ENCODE assay signal across 8 mouse cellular contexts in the genomic region with DNA sequence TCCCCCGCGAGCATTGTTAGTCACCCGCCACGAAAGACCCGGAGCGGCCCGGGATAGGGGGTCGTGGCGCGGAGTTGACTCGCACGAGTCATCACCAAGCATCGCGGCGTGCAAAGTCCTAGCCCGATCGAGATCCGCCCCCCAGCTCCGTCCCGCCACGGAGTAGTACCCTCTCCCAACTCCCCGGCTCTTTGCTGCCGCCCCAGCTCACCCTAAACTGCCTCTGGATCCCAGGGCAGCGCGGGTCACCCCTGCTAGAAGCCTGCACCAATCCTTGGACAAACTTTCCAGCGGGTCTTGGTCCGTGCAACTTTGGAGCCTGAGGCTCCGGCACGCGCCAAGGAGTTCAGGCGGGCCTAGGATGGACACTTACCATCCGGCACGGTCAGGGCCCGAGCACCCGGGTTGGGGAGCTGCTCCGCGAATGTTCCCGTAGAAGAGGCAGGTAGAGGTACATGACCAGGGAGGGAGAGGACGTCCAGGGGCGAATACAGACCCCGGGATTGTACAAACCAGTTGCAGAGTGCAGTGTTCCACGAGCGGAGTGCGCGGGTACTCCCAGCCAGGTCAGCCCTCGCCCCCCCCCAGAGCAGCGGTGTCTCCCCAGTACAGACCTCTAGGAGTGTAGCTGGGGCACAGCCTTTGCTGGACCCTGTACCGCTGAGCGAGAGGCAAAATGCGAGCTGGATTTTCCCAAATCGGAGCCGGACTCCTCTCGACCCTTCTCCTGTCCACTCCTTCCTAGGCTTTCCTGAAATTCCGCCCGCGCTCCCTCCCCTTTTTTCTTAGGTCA. TPM values are rescaled to one million over a fixed set of nuclear protein-coding genes. Genes with fewer than 3 reads are reported as not detected.
DNase-seq lines count a peak whose midpoint lies in the region; ATAC-seq and TF ChIP-seq lines count a peak whose summit lies in the region.

No protein-coding gene starts in this region.

- no peaks in the 10 kb centered on the region for H3K36me3 ChIP-seq in intestine, embryonic 15.5 days
- no peaks in the 10 kb centered on the region for H3K36me3 ChIP-seq in liver, postnatal 0 days (replicated peaks; ENCODE audit: insufficient read depth, low read length)
- no peaks in the 10 kb centered on the region for H3K36me3 ChIP-seq in neural tube, embryonic 15.5 days

- H3K27ac ChIP-seq in intestine, embryonic 15.5 days, result no peak overlapping the region
- no peak overlapping the region for H3K27ac ChIP-seq in liver, postnatal 0 days (ENCODE audit: low read depth)
- H3K27ac ChIP-seq in neural tube, embryonic 15.5 days (replicated peaks), result no peak overlapping the region

- ATAC-seq in intestine, embryonic 15.5 days, result peak; percentile 86
- peak; percentile 80 for ATAC-seq in liver, postnatal 0 days
- peak; percentile 53 for ATAC-seq in neural tube, embryonic 15.5 days (ENCODE audit: low FRiP score)

- peak; percentile 32 to 46 for DNase-seq in lung, adult 18-20 months
- DNase-seq in lung, postnatal 25 days (ENCODE audit: low spot score), result no peak
- DNase-seq in cerebellum, postnatal 25 days, result peak; percentile 76 to 82
- DNase-seq in gastrocnemius, postnatal 25 days, result peak; percentile 46
- DNase-seq in liver, postnatal 0 days, result peak; percentile 66
- no peak for DNase-seq in right cerebral cortex, adult 2 months (ENCODE audit: low spot score in 2 of 2)

- H3K4me3 ChIP-seq in intestine, embryonic 15.5 days (replicated peaks), result peak overlapping the region; percentile 63
- H3K4me3 ChIP-seq in liver, postnatal 0 days (ENCODE audit: low read depth, low read length), result peak overlapping the region; percentile 61
- H3K4me3 ChIP-seq in neural tube, embryonic 15.5 days (replicated peaks), result peak overlapping the region; percentile 51

- no peak for TF ChIP-seq CTCF in liver, postnatal 0 days (IDR thresholded peaks at IDR 0.05; ENCODE audit: low read depth)

- no peak for TF ChIP-seq EP300 in liver, postnatal 0 days (IDR thresholded peaks at IDR 0.05; ENCODE audit: low read depth)

- under 1% methylated on average over 56 of the region's 56 CpGs for WGBS in intestine, embryonic 15.5 days
- 1% methylated on average over 53 of the region's 56 CpGs for WGBS in liver, postnatal 0 days (ENCODE audit: insufficient replicate concordance)
- under 1% methylated on average over 56 of the region's 56 CpGs for WGBS in neural tube, embryonic 15.5 days

- 0 out of 2 replicates have a peak, but pooled peaks cover 2% of the 10 kb centered on the region for H3K4me1 ChIP-seq in intestine, embryonic 15.5 days (replicated peaks)
- peaks cover 19% of the 10 kb centered on the region for H3K4me1 ChIP-seq in liver, postnatal 0 days (ENCODE audit: insufficient read depth)
- peaks cover 27% of the 10 kb centered on the region for H3K4me1 ChIP-seq in neural tube, embryonic 15.5 days

- H3K27me3 ChIP-seq in intestine, embryonic 15.5 days (replicated peaks), result no peaks in the 10 kb centered on the region
- H3K27me3 ChIP-seq in liver, postnatal 0 days (ENCODE audit: insufficient read depth, low read length), result peaks cover 9% of the 10 kb centered on the region; the same call in 1 of the 2 replicates
- peaks cover 17% of the 10 kb centered on the region for H3K27me3 ChIP-seq in neural tube, embryonic 15.5 days (replicated peaks)

- H3K9ac ChIP-seq in intestine, embryonic 15.5 days, result peak overlapping the region; percentile 66
- peak overlapping the region; percentile 60 for H3K9ac ChIP-seq in liver, postnatal 0 days (replicated peaks)
- peak overlapping the region; percentile 53 for H3K9ac ChIP-seq in neural tube, embryonic 15.5 days (replicated peaks)

- no peaks in the 10 kb centered on the region for H3K9me3 ChIP-seq in intestine, embryonic 15.5 days
- H3K9me3 ChIP-seq in liver, postnatal 0 days (ENCODE audit: low read length), result no peaks in the 10 kb centered on the region
- no peaks in the 10 kb centered on the region for H3K9me3 ChIP-seq in neural tube, embryonic 15.5 days (replicated peaks)

- peak overlapping the region; percentile 95 for H3K4me2 ChIP-seq in intestine, embryonic 15.5 days (replicated peaks)
- H3K4me2 ChIP-seq in liver, postnatal 0 days (ENCODE audit: low read depth, low read length), result peak overlapping the region; percentile 98
- H3K4me2 ChIP-seq in neural tube, embryonic 15.5 days, result peak overlapping the region; percentile 90

RNA-seq across cellular contexts. Expression of a gene that starts 21.8 kb away (rescaled TPM):
- 1 to 10 TPM; 4.9 to 5.3 TPM for total RNA-seq in gastrocnemius, postnatal 25 days (2021)
- 14.4 and 18.3 TPM in 2 replicates for polyA plus RNA-seq in intestine, embryonic 15.5 days (2015; fragmentation: Nextera tagmentation; extraction: Ambion mirVana)
- 0.97 and 0.99 TPM in 2 replicates for polyA plus RNA-seq in liver, postnatal 0 days (2015; fragmentation: Nextera tagmentation; extraction: Ambion mirVana)
- 36.8 and 37.8 TPM in 2 replicates for polyA plus RNA-seq in neural tube, embryonic 15.5 days (2015; fragmentation: Nextera tagmentation; extraction: Ambion mirVana)

RNA-seq across cellular contexts. Expression of a gene that starts 33.4 kb away (rescaled TPM):
- total RNA-seq in gastrocnemius, postnatal 25 days (2021), result 10 to 100 TPM; 14.6 to 15.7 TPM
- polyA plus RNA-seq in intestine, embryonic 15.5 days (2015; fragmentation: Nextera tagmentation; extraction: Ambion mirVana), result 12.5 and 13.4 TPM in 2 replicates
- 13.9 and 14.3 TPM in 2 replicates for polyA plus RNA-seq in liver, postnatal 0 days (2015; fragmentation: Nextera tagmentation; extraction: Ambion mirVana)
- polyA plus RNA-seq in neural tube, embryonic 15.5 days (2015; fragmentation: Nextera tagmentation; extraction: Ambion mirVana), result 13.9 and 14.8 TPM in 2 replicates

RNA-seq across cellular contexts. Expression of a gene that starts 59.8 kb away (rescaled TPM):
- under 1 TPM; 0.46 to 0.75 TPM for total RNA-seq in gastrocnemius, postnatal 25 days (2021)
- polyA plus RNA-seq in intestine, embryonic 15.5 days (2015; fragmentation: Nextera tagmentation; extraction: Ambion mirVana), result 21.7 and 22.0 TPM in 2 replicates
- polyA plus RNA-seq in liver, postnatal 0 days (2015; fragmentation: Nextera tagmentation; extraction: Ambion mirVana), result 10.6 and 11.0 TPM in 2 replicates
- polyA plus RNA-seq in neural tube, embryonic 15.5 days (2015; fragmentation: Nextera tagmentation; extraction: Ambion mirVana), result 4.8 and 9.6 TPM in 2 replicates

Comparison
In these comparisons a context has a peak if more than half of its experiments do, and no peak if none do; other contexts are left out.
1. DNase-seq: peak in lung, adult 18-20 months (2 of 2), cerebellum, postnatal 25 days (2 of 2), gastrocnemius, postnatal 25 days (single experiment) and liver, postnatal 0 days (single experiment); none in lung, postnatal 25 days (single experiment) and right cerebral cortex, adult 2 months (0 of 2).
2. Peak in every context shown above with its lines, with median percentiles within 50 percentile points of each other: ATAC-seq, H3K4me2 ChIP-seq, H3K4me3 ChIP-seq and H3K9ac ChIP-seq.